Mouse (Mus musculus) thymus, adult 2 months (tissue): Measurements from ENCODE around the gene Spast.

Source experiments
- CTCF ChIP-seq: fragments of 200-500 bp; IDR thresholded peaks from 2 replicates; pipeline ENCODE4 v1.5.1; 2012; ENCODE audit warnings: mild to moderate bottlenecking, control low read depth, low read length, moderate library complexity, borderline replicate concordance; ENCODE audit not compliant: control insufficient read depth, poor library complexity, insufficient read depth; ENCODE audit errors: extremely low read depth
- POLR2A ChIP-seq: fragments of 200-500 bp; IDR thresholded peaks from 2 replicates; pipeline ENCODE4 v1.6.1; 2012; ENCODE audit warnings: mild to moderate bottlenecking, low read length, control low read depth, moderate library complexity; ENCODE audit not compliant: control insufficient read depth, poor library complexity, insufficient read depth; ENCODE audit errors: extremely low read depth

DNA sequence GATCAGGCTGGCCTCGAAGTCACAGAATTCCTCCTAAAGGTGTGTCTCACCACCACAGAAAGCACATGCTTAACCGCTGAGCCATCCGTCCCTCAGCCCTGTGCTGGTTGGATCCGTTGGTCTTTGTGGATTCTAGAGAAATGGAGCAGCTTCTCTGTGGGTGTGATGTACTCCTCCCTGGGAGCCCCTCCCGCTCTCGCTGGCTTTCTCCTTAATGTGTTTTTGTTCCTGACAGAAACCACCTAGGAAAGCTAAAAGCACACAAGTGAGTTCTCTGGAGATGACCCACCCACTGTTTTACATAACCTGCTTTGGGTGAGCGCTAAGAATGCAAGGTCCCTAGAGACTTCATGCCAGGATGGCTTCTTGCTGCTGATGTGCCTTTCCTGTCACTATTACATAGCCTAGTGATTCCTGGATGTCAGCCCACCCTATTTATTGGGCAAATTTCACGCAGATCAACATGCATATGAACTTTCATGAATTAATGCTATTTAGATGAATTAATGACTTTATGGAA is 78.1 kb downstream of the Spast start:
- no peak for TF ChIP-seq CTCF
- no peak for TF ChIP-seq POLR2A
